Mouse (Mus musculus) heart, postnatal 0 days (tissue): ENCODE data around the gene Fer.

Source experiments
- CTCF ChIP-seq: IDR thresholded peaks from 2 replicates; pipeline ENCODE4 v1.5.1; 2016; ENCODE audit warnings: antibody characterized with exemption, control low read depth, low read depth
- EP300 ChIP-seq: IDR thresholded peaks from 2 replicates; pipeline ENCODE4 v1.6.1; 2016; ENCODE audit warnings: antibody characterized with exemption, low read depth

- TF ChIP-seq EP300 (no peak), CTCF (no peak)
Observed at GRCm38 (mm10) chr17:64167731-64168130, 304.9 kb downstream of the Fer start.
